Mouse (Mus musculus) kidney, adult 2 months (tissue): ENCODE measurements at regions not wholly inside any gene's neighbourhood (a gene's known extent, or its start where the extent isn't known, plus 50 kb on each side); places are given as distances from the start of the nearest gene placed in this dataset.

ENCODE experiments used
- DNase-seq: peaks from one replicate; pipeline ENCODE4 v3.0.0; 2021
- H3K27ac ChIP-seq: fragments of 200-500 bp; 2 replicates; pipeline ENCODE4 v1.5.1; 2012; ENCODE audit warnings: low read depth, low read length, control low read depth, inconsistent platforms; ENCODE audit not compliant: insufficient read depth
- H3K27me3 ChIP-seq: fragments of 200-500 bp; replicated peaks from 2 replicates; pipeline ENCODE4 v1.6.1; 2012; ENCODE audit warnings: mild to moderate bottlenecking, moderate library complexity, low read length, inconsistent platforms; ENCODE audit not compliant: control insufficient read depth, insufficient read depth
- H3K36me3 ChIP-seq: fragments of 200-500 bp; 2 replicates; pipeline ENCODE4 v1.6.1; 2012; ENCODE audit warnings: mild to moderate bottlenecking, moderate library complexity, low read length, inconsistent platforms; ENCODE audit not compliant: control insufficient read depth, insufficient read depth
- H3K4me1 ChIP-seq: fragments of 200-500 bp; 2 replicates; pipeline ENCODE4 v1.6.1; 2011; ENCODE audit warnings: low read length; ENCODE audit not compliant: control insufficient read depth, insufficient read depth
- H3K4me3 ChIP-seq: fragments of 200-500 bp; 2 replicates; pipeline ENCODE4 v1.5.1; 2011; ENCODE audit warnings: mild to moderate bottlenecking, low read depth, low read length, control low read depth; ENCODE audit not compliant: insufficient read depth
- CTCF ChIP-seq: fragments of 200-500 bp; conservative IDR thresholded peaks from 2 replicates; pipeline ENCODE4 v1.5.1; 2011; ENCODE audit warnings: low read depth, mild to moderate bottlenecking, control low read depth, low read length, moderate library complexity, mixed read lengths; ENCODE audit not compliant: insufficient read depth, insufficient read length
- POLR2A ChIP-seq: fragments of 200-500 bp; IDR thresholded peaks from one replicate; pipeline ENCODE4 v1.6.1; 2011; ENCODE audit warnings: low read depth, low read length, control low read depth
- WGBS: fragments of 180-500 bp; shearing (Covaris S2); methylation state at CpG from one replicate; pipeline ENCODE4 v1.1.7; 2018; 5-methylcytosine and 5-hydroxymethylcytosine counted together

- DNase-seq, result no peak
- H3K27ac ChIP-seq, result no peak overlapping the region
- H3K4me1 ChIP-seq, result no peaks in the 10 kb centered on the region
- no peak overlapping the region for H3K4me3 ChIP-seq
- H3K36me3 ChIP-seq, result no peaks in the 10 kb centered on the region
- TF ChIP-seq POLR2A, result no peak
- 72% methylated on average over 1 of the region's 1 CpGs for WGBS
- no peaks in the 10 kb centered on the region for H3K27me3 ChIP-seq
Observed at GRCm38 (mm10) chr6:18628591-18628990, 113.9 kb upstream of the Cttnbp2 start.

DNA sequence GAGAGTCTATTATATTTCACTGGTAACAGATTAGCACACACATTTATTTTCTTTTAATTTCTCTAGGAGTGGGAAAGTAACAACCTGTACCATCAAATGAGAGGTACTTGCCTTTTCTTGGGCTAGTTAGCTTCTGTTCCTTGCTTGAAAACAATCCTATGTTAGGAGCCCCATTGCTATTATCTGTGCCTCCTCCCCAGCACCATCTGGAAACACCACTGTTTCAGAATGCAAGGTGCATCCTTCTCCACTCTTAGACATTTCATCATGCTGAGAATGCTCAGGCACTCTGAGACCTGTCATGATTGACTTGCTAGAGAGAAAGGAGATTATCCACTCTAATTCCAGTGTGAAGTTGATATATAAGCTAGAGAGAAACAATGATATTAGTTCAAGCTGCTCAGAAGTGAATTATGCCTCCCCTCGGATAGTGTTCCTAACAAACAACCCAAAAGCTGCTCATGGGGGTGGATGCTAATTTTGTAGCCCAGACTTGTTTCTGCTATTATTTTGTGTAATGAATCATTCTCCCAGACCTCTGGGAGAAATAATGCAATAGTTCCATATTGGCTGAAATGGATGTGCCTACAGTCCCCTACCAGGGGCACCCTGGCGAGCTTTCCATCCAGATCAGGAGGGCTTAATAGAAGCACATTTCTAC lies 119.0 kb upstream of the Cttnbp2 start:
- TF ChIP-seq CTCF, result no peak
- TF ChIP-seq POLR2A, result no peak
- H3K4me3 ChIP-seq, result no peak overlapping the region
- no peak for DNase-seq

DNA sequence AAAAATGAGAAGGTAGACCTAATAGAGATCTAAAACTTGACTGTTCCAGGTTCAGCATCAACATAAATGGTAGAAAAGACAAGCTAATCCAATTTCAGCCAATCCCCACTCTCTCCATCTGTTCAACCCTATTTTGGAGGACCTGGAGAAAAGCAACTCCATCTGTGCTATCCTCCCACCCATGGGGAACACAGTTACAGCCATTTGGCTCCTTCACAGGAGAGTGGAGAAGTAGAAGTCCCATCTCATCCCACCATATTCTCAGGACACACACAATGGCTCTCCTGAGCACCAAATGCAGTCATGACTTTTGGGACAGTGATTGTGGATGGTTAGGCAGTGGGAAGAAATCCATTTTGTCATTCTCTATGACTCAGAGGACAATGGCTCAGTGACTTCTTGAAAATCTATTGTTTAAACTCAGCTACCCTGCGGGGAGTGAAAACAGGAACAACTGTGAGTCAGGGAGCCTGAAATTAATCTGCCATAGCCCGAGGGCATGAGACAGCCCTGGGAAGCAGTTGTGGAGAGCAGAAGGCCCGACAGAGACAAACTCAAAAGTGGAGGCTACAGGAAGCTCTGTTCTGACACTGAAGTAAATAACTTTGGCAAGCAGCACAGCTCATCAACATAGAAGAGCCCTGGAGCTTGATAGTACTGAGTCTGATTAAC lies 125.2 kb upstream of the Cttnbp2 start:
- TF ChIP-seq CTCF, result no peak
- TF ChIP-seq POLR2A, result no peak
- DNase-seq, result no peak
- 31% methylated on average over 3 of the region's 3 CpGs for WGBS
- H3K27ac ChIP-seq, result no peak overlapping the region
- no peak overlapping the region for H3K4me3 ChIP-seq
- no peaks in the 10 kb centered on the region for H3K4me1 ChIP-seq
- no peaks in the 10 kb centered on the region for H3K27me3 ChIP-seq
- H3K36me3 ChIP-seq, result no peaks in the 10 kb centered on the region

More for the DNA sequence above, 119.0 kb upstream of the Cttnbp2 start:
- H3K4me1 ChIP-seq, result no peaks in the 10 kb centered on the region
- no peaks in the 10 kb centered on the region for H3K27me3 ChIP-seq
- H3K27ac ChIP-seq, result no peak overlapping the region
- no peaks in the 10 kb centered on the region for H3K36me3 ChIP-seq
- WGBS, result 80% methylated on average over 2 of the region's 2 CpGs

DNA sequence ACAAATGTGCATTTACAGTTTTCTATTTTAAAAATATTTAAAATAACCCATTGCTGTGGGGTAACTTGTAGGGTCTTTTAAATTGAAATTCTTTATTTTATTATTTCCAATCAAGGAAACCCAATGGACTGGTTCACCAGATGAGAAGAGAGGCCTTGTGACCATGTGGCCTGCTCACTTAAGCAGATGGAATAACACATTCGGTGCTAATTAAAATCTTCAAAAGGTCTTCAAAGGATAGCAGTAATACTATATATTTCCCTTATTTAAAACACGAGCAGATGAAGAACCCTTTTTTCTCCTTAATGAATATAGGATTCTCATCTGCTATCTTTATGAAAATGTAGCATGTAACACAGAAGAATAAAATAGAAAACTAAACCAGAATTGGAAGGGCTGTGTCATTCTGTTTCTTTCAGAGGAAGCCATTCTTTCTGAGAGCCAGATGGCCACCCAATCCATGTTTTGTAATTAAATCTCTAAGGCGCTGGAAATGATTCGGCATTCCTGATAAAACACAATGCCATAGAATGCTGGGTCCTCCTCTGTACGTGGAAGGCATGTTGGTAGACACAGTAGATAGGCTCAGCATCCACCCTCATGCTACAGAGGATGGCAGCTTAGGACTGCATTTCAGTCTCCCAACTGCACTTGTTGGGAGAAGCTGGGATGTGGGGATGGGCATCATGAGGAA lies 134.4 kb upstream of the Cttnbp2 start:
- TF ChIP-seq POLR2A, result no peak
- TF ChIP-seq CTCF, result no peak

GRCm38 (mm10) chr6:18651319-18651718 lies 136.7 kb upstream of the Cttnbp2 start:
- H3K4me1 ChIP-seq, result no peaks in the 10 kb centered on the region
- H3K36me3 ChIP-seq, result no peaks in the 10 kb centered on the region
- H3K27me3 ChIP-seq, result no peaks in the 10 kb centered on the region
- H3K4me3 ChIP-seq, result no peak overlapping the region
- no peak for TF ChIP-seq POLR2A
- no peak for TF ChIP-seq CTCF
- no peak for DNase-seq
- no peak overlapping the region for H3K27ac ChIP-seq
- 91% methylated on average over 3 of the region's 3 CpGs for WGBS

More for the DNA sequence above, 134.4 kb upstream of the Cttnbp2 start:
- Histone ChIP-seq H3K36me3 (no peaks in the 10 kb centered on the region), H3K27ac (no peak overlapping the region), H3K4me3 (no peak overlapping the region), H3K4me1 (no peaks in the 10 kb centered on the region), H3K27me3 (no peaks in the 10 kb centered on the region)
- 84% methylated on average over 5 of the region's 5 CpGs for WGBS
- DNase-seq, result no peak

GRCm38 (mm10) chr6:18652006-18652601 lies 137.5 kb upstream of the Cttnbp2 start:
- no peak for DNase-seq
- no peaks in the 10 kb centered on the region for H3K27me3 ChIP-seq
- no peaks in the 10 kb centered on the region for H3K4me1 ChIP-seq
- TF ChIP-seq POLR2A, result no peak
- TF ChIP-seq CTCF, result no peak
- H3K27ac ChIP-seq, result no peak overlapping the region
- H3K4me3 ChIP-seq, result no peak overlapping the region
- 69% methylated on average over 12 of the region's 12 CpGs for WGBS
- no peaks in the 10 kb centered on the region for H3K36me3 ChIP-seq

GRCm38 (mm10) chr6:18654275-18654674 lies 139.6 kb upstream of the Cttnbp2 start:
- no peak overlapping the region for H3K27ac ChIP-seq
- no peaks in the 10 kb centered on the region for H3K4me1 ChIP-seq
- no peak for DNase-seq
- H3K36me3 ChIP-seq, result no peaks in the 10 kb centered on the region
- H3K4me3 ChIP-seq, result no peak overlapping the region
- no peaks in the 10 kb centered on the region for H3K27me3 ChIP-seq
- 60% methylated on average over 6 of the region's 6 CpGs for WGBS
- no peak for TF ChIP-seq POLR2A
- no peak for TF ChIP-seq CTCF
